Mouse (Mus musculus): ENCODE data around the gene Olfml2b. TPM values are rescaled to one million over a fixed set of nuclear protein-coding genes. Genes with fewer than 3 reads are reported as not detected.

Gene Olfml2b
- polyA plus RNA-seq, 1 experiment from 2014 or later: 2.5 TPM

DNA sequence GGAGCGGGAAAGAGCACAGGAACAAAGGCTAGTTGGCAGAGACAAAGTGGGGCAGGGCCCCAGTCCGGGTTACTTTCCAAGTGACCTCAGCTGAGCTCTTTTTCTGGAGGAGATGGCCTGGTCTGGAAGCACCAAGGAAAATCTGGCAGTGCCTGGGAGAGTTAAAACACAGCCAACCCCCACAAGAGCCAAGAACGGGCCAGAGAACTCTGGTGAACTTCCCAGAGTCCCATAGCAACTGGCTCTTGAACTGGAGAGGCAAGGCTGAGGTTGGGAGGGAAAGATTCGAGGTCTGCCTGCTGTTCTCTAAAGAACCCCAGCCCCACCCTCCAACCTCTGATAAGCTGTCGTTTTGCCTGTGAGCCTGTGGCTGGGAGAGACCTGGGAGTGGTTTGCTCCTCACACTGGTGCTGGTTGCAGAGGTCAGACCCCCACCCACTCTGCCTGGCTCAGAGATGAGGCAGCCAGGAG, 50.5 kb downstream of the Olfml2b start:
- ChIA-PET CTCF (no interaction called here), POLR2A (interaction anchor here (0.8 to 1.2 kb wide), 2 partner anchors 27 to 30 kb away, joined by 3 to 4 read pairs; no protein-coding TSS in a partner anchor)
- in situ Hi-C loops (cut with MboI; ENCODE audit: low pct_unique_long_range_greater_than_20kb): loop anchor here (5.0 kb wide), 1 partner anchor 58 kb away; no protein-coding TSS in a partner anchor
- ATAC-seq (no peak), DNase-seq (ENCODE audit: low read depth, low spot score) (no peak)
- no peaks in the 10 kb centered on the region for H3K27me3 ChIP-seq
- TF ChIP-seq CTCF (IDR thresholded peaks at IDR 0.05): no peak

- in situ Hi-C loops (cut with MboI; ENCODE audit: low pct_unique_long_range_greater_than_20kb): loop anchor here (5.0 kb wide), 1 partner anchor 58 kb away; no protein-coding TSS in a partner anchor
- ATAC-seq (no peak), DNase-seq (ENCODE audit: low read depth, low spot score) (no peak)
- H3K27me3 ChIP-seq: no peaks in the 10 kb centered on the region
- ChIA-PET POLR2A (interaction anchor here (0.8 to 1.2 kb wide), 2 partner anchors 28 to 30 kb away, joined by 3 to 4 read pairs; no protein-coding TSS in a partner anchor), CTCF (interaction anchor here (1.8 kb wide), 1 partner anchor 14 kb away, joined by 6 read pairs; no protein-coding TSS in a partner anchor)
- no peak for TF ChIP-seq CTCF (IDR thresholded peaks at IDR 0.05)
Observed at GRCm38 (mm10) chr1:170695326-170695725, 51.0 kb downstream of the Olfml2b start.

DNA sequence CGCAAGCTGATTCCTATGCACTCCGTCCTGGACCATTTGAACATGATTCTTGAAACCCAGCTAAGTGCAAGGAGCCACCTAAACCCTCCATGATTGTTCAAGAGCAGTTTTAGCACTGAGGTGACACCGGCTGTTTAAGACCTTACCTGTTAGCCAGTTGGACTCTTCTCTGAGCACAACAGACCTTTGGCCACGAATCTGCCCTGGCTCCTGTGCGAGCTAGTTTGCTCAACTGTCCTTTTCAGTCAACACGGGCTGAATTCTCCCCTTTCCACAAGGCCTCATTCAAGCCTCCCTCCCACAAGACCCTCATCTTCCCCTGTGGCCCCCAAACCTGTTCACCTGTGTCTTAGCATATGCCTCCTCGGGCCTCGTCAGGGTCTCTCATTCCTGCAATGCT, 52.7 kb downstream of the Olfml2b start:
- ATAC-seq (no peak), DNase-seq (ENCODE audit: low read depth, low spot score) (no peak)
- in situ Hi-C loops (cut with MboI; ENCODE audit: low pct_unique_long_range_greater_than_20kb): loop anchor here (5.0 kb wide), 1 partner anchor 60 kb away; no protein-coding TSS in a partner anchor
- POLR2A ChIA-PET: interaction anchor here (0.6 kb wide), 2 partner anchors 29 to 124 kb away, joined by 3 to 4 read pairs; no protein-coding TSS in a partner anchor
- CTCF ChIA-PET: interaction anchor here (1.5 to 1.8 kb wide), 2 partner anchors 16 to 42 kb away, joined by 4 to 6 read pairs; no protein-coding TSS in a partner anchor
- no peak for TF ChIP-seq CTCF (IDR thresholded peaks at IDR 0.05)
- H3K27me3 ChIP-seq: no peaks in the 10 kb centered on the region

DNA sequence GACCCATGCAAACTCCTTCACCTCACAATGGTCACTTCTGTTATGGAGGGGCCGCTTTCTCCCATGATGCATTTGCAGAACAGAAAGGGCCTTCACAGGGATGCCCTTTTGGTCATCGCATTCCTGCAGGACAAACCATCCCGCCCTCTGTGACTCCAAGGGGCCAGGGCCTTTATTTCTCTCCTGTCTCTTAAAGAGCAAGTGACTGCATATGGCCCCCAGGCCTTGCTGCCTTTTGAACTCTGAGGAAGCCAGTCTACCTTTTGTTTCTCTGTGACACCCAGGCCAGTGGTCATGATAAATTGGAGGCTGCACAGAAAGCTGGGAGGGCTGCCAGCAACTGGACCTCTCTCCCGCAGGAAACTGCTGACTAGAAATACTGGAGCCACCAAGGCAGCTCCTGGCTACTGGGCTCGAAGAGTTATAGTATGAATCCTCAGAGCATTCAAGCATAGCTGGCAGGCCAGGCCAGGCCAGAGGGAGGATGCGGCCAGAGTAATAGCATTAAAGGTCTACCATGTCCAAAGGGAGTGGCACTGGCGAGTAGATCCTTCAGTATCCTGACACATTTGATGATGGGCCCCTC, 53.5 kb downstream of the Olfml2b start:
- no peak for TF ChIP-seq CTCF (IDR thresholded peaks at IDR 0.05)
- ATAC-seq (peak; percentile 33), DNase-seq (ENCODE audit: low read depth, low spot score) (peak; percentile 69)
- ChIA-PET CTCF (no interaction called here), POLR2A (no interaction called here)
- in situ Hi-C loops (cut with MboI; ENCODE audit: low pct_unique_long_range_greater_than_20kb): loop anchor here (5.0 kb wide), 1 partner anchor 61 kb away; no protein-coding TSS in a partner anchor
- H3K27me3 ChIP-seq: no peaks in the 10 kb centered on the region

DNA sequence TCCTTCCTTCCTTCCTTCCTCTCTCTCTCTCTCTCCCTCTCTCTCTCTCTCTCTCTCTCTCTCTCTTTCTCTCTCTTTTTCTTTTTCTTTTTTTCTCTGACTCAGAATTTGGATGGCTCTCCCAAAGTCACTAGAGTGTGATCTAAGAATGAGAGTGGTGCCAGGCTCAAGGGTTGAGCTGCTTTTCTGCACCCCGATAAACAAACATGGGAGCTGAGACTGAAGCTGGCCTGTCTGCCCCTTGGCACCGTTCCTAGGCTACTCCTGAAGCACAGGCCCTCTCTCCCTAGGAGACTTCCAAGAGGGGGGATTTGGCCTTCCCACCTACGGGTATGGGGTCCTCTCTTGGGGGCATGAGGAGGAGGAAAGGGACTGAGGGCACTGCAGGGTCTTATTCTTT, 54.4 kb downstream of the Olfml2b start:
- ChIA-PET POLR2A (no interaction called here), CTCF (no interaction called here)
- in situ Hi-C loops (cut with MboI; ENCODE audit: low pct_unique_long_range_greater_than_20kb): loop anchor here (5.0 kb wide), 1 partner anchor 61 kb away; no protein-coding TSS in a partner anchor
- no peak for ATAC-seq
- DNase-seq (ENCODE audit: low read depth, low spot score): no peak
- no peak for TF ChIP-seq CTCF (IDR thresholded peaks at IDR 0.05)
- H3K27me3 ChIP-seq: no peaks in the 10 kb centered on the region

- ChIA-PET POLR2A (no interaction called here), CTCF (no interaction called here)
- DNase-seq (ENCODE audit: low read depth, low spot score) (no peak), ATAC-seq (no peak)
- no peak for TF ChIP-seq CTCF (IDR thresholded peaks at IDR 0.05)
- in situ Hi-C loops (cut with MboI; ENCODE audit: low pct_unique_long_range_greater_than_20kb): loop anchor here (5.0 kb wide), 1 partner anchor 62 kb away; no protein-coding TSS in a partner anchor
- no peaks in the 10 kb centered on the region for H3K27me3 ChIP-seq
Observed at GRCm38 (mm10) chr1:170699553-170699952, 55.2 kb downstream of the Olfml2b start.

DNA sequence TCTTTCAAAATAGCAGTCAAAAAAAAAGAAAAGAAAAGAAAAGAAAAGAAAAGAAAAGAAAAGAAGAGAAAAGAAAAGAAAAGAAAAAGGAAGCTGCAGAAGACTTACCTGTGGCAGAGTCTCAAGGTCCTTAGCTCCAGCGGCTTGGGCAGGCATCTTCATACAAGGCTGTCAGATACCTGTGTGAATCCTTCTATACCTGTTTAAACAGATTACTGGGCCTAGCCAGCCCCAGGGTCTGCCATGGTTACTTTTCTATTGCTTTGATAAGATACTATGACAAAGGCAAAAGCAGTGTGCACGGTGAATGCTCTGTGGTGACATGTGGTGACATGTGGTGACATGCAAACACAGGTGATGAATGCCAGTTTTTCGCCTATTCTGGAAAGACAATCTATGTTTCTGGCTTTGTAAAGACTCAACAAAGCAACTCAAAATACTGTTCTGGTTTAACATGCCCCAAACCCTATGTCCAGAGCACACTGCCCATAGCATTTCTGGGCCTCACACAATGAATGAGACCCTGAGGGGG, 56.2 kb downstream of the Olfml2b start:
- H3K27me3 ChIP-seq: no peaks in the 10 kb centered on the region
- ATAC-seq: no peak
- ChIA-PET CTCF (no interaction called here), POLR2A (no interaction called here)
- in situ Hi-C loops (cut with MboI; ENCODE audit: low pct_unique_long_range_greater_than_20kb): loop anchor here (5.0 kb wide), 1 partner anchor 42 kb away; no protein-coding TSS in a partner anchor
- TF ChIP-seq CTCF (IDR thresholded peaks at IDR 0.05): no peak
- DNase-seq (ENCODE audit: low read depth, low spot score): no peak

GRCm38 (mm10) chr1:170701178-170701577, 56.8 kb downstream of the Olfml2b start:
- TF ChIP-seq CTCF (IDR thresholded peaks at IDR 0.05): no peak
- no peak for DNase-seq (ENCODE audit: low read depth, low spot score)
- ChIA-PET CTCF (no interaction called here), POLR2A (no interaction called here)
- peak; percentile 63 for ATAC-seq
- in situ Hi-C loops (cut with MboI; ENCODE audit: low pct_unique_long_range_greater_than_20kb): loop anchor here (5.0 kb wide), 1 partner anchor 41 kb away; no protein-coding TSS in a partner anchor
- H3K27me3 ChIP-seq: no peaks in the 10 kb centered on the region

DNA sequence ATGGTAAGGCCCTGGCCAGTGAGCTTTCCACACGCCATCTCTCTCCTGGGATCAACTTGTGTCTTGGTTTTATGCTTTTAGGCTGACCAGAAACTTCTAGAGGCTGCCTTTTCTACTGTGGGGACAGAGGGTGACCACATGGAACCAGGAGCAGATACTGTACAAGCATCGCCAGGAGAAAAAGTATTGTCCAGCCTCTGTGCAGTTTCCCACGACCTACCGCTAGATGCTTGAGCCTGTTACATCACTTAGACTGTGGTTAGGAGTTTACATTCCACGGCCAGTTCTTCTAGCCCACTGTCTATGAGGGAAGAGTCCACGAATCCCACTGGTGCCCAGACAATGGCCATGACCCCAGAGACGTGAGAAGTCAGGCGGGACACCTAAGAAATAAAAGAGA, 57.2 kb downstream of the Olfml2b start:
- no peaks in the 10 kb centered on the region for H3K27me3 ChIP-seq
- in situ Hi-C loops (cut with MboI; ENCODE audit: low pct_unique_long_range_greater_than_20kb): loop anchor here (5.0 kb wide), 1 partner anchor 41 kb away; no protein-coding TSS in a partner anchor
- POLR2A ChIA-PET: no interaction called here
- DNase-seq (ENCODE audit: low read depth, low spot score): peak; percentile 79
- CTCF ChIA-PET: no interaction called here
- no peak for TF ChIP-seq CTCF (IDR thresholded peaks at IDR 0.05)
- peak; percentile 38 for ATAC-seq

GRCm38 (mm10) chr1:170702263-170702662, 57.9 kb downstream of the Olfml2b start:
- in situ Hi-C loops (cut with MboI; ENCODE audit: low pct_unique_long_range_greater_than_20kb): loop anchor here (5.0 kb wide), 1 partner anchor 40 kb away; no protein-coding TSS in a partner anchor
- POLR2A ChIA-PET: no interaction called here
- DNase-seq (ENCODE audit: low read depth, low spot score): no peak
- H3K27me3 ChIP-seq: no peaks in the 10 kb centered on the region
- no peak for ATAC-seq
- CTCF ChIA-PET: no interaction called here
- TF ChIP-seq CTCF (IDR thresholded peaks at IDR 0.05): no peak

GRCm38 (mm10) chr1:170702958-170703357, 58.6 kb downstream of the Olfml2b start:
- no peaks in the 10 kb centered on the region for H3K27me3 ChIP-seq
- CTCF ChIA-PET: no interaction called here

More at GRCm38 (mm10) chr1:170702958-170703357, 58.6 kb downstream of the Olfml2b start:
- DNase-seq (ENCODE audit: low read depth, low spot score) (no peak), ATAC-seq (no peak)
- no peak for TF ChIP-seq CTCF (IDR thresholded peaks at IDR 0.05)
- in situ Hi-C loops (cut with MboI; ENCODE audit: low pct_unique_long_range_greater_than_20kb): loop anchor here (5.0 kb wide), 1 partner anchor 39 kb away; no protein-coding TSS in a partner anchor
- POLR2A ChIA-PET: no interaction called here
